Mouse (Mus musculus): ENCODE results near the gene 4933412E24Rik.

Gene 4933412E24Rik

GRCm38 (mm10) chr15:60016513-60016912 lies at the start of gene 4933412E24Rik:
4933412E24Rik (minus strand) TSS chr15:60016613.
- no peak for DNase-seq (ENCODE audit: low read depth, low spot score)

GRCm38 (mm10) chr15:60030728-60031127 lies 14.3 kb upstream of the 4933412E24Rik start:
- DNase-seq (ENCODE audit: low read depth, low spot score) = no peak

GRCm38 (mm10) chr15:60021256-60021655 lies 4.8 kb upstream of the 4933412E24Rik start:
- no peak for DNase-seq (ENCODE audit: low read depth, low spot score)

GRCm38 (mm10) chr15:60010199-60010598 lies 6.2 kb downstream of the 4933412E24Rik start:
- DNase-seq (ENCODE audit: low read depth, low spot score) = no peak

- no peak for DNase-seq (ENCODE audit: low read depth, low spot score)
These were observed 6.8 kb downstream of the 4933412E24Rik start for GRCm38 (mm10) chr15:60009610-60010009.

GRCm38 (mm10) chr15:59983777-59984176 lies 32.6 kb downstream of the 4933412E24Rik start:
- no peak for DNase-seq (ENCODE audit: low read depth, low spot score)

GRCm38 (mm10) chr15:59975310-59975709 lies 41.1 kb downstream of the 4933412E24Rik start:
- no peak for DNase-seq (ENCODE audit: low read depth, low spot score)

GRCm38 (mm10) chr15:59974584-59974983 lies 41.8 kb downstream of the 4933412E24Rik start:
- no peak for DNase-seq (ENCODE audit: low read depth, low spot score)

- DNase-seq (ENCODE audit: low read depth, low spot score) = no peak
These were observed 42.5 kb downstream of the 4933412E24Rik start for GRCm38 (mm10) chr15:59973651-59974519.
